Mouse (Mus musculus) 416B (cell line): Measurements from ENCODE around the gene Vsig10.
A peak's percentile ranks its signal among the peaks of the same experiment; 100 is the strongest.

Experiments used
- DNase-seq: peaks from one replicate; pipeline ENCODE4 v3.0.0; 2011; ENCODE audit warnings: low read depth

Gene Vsig10

DNA sequence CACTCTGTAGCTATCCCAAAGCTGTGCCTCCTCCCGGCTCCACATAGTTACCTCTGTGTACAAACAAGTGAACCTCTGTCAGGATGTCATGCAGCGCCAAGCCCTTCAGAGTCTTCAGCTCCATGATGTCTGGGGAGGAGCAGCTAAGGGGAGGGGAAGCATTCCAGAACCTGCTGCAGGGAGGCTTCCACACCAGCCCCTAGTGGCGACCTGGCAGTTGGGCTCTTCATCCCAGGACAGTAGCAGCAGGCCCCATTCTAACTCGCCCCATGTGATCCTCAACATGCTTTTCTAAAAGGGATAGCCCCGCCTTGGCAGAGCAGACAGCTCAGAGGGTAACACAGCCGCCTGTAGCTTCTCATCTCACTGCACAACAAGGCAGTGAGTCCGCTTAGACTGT is 62.9 kb downstream of the Vsig10 start:
- DNase-seq = no peak

DNA sequence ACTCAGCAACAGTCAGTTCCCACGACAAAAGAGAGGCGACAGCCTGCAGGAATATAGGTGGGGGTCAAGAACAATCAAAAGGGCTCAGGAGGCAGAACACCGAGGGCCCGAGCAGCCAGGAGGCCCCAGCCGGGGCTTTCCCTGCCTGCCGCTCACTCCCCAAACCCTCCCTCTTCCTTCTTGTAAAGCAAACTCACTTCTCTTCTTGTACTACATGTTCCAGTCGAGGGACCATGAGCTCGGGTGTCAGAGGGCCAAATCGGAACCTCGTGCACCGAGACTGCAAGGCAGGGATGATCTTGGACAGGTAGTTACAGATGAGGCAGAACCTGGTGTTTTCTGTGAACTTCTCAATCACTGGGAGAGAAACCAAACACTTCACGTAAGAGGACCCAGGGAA is 64.3 kb downstream of the Vsig10 start:
- DNase-seq = no peak

DNA sequence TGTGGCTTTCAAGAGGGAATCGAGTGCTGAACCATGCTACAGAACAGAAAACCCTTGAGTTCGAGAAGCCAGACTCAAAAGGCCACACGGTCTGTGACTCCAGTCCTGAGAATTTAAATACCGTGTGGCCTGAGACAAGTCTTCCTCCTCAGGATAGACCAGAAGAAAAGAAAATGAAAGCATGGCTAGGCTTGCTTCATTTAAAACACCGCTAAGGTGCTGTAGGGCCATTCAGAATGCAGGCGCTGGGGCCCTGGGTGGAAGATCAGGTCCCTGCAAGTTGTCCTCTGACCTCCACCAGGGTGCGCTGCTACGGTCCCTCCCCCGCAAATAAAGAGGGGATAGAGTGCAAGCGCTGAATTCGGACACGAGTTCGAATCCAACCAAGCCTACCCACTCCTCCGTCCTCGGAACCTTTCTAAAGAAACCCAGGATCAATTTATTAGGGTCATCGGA is 69.4 kb downstream of the Vsig10 start:
- DNase-seq = peak; percentile 89

DNA sequence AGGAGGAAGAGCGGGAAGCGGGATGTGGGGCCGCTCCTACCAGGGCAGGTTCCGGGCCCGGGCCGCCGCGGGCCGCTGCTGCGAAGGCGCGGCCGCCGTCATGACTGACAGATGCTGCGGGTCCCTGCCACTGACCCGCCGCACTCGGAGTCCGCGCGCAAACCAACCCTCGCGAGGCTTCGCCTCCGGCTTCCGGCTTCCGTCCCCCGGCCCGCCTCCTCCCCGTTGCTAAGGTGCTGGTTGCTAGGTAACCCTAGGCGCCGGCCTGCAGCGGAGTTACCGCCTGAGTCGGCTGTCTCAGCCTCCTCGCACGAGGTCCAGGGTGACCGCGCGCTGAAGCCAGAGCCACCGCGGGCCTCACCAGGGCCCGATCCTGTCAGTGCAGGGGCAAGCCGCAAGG is 70.0 kb downstream of the Vsig10 start, which contains the start of gene Rfc5:
Gene Rfc5 (minus strand): TSS at position 171 of the 400 bp plus-strand sequence.
- DNase-seq = peak; percentile 97

DNA sequence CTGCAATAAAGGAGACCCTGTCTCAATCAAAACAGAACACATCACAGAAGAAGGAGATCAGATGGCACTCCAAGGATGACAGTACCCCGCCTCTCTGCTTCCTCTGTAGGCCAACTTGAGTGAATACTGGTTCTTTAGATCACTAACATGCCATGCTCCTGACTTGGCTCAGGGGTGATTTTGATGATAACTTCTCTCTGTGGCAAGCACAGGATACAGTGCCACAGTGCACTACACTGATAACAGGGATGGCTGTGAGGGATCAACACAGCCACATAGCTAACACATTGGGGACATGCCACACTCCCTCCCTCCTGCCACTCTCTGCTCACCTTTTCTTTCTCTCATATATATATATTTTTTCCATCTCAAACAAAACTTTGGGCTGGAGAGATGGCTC is 72.0 kb downstream of the Vsig10 start:
- DNase-seq = peak; percentile 52

DNA sequence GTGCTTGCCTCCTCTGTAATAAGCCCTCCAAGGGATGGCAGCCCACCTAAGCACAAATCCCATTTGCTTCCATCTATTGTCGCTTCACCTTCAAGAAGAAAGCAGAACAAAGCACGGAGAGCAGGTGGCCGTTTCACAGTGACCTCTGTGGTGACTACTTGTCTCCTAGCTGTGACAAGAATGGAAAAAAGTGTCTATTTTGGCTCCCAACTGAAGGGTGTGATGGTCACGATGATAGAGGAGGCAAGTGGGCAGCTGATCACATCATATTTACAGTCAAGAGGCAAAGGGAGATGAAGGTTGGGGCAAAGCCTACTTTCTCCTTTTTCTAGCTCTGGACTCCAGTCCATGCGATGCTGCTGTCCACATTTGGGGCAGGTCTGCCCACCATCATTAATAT is 77.0 kb downstream of the Vsig10 start:
- no peak for DNase-seq

DNA sequence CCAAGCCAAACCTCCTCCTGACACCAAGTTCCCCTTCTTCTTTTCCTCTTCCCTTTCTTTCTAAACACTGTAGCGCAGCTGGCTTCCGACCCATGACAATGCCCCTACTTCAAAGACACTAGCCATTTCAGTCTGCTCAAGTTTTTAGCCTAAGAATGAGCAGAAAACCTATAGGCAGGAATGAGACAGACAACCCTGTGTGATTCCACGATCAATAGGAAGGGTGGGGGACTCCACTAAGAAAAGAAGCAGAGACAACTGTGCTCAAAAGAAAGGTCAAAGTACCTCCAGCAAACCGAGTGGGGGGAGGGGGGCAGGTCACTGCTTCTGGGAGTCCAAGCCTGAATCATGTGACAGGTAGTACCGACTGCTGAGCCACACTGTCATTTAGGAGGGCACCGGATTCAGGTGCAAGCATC is 77.7 kb downstream of the Vsig10 start:
- no peak for DNase-seq

DNA sequence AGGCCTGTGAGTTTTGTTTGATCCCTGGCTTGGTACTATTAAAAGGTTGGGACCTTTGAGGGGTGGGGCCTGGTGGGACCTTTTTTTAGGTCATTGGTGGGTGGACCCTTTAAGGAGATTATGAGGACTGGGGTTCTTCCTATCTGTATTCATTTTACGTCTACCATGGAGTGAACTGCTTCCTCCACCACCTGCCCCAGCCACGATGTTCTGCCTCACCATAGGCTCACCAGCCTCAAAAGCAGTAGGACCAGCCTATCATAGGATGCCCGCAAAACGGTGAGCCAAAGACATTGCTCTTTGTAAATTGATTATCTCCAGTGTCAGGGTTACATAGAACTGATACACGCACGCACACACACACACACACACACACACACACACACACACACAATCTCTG is 78.5 kb downstream of the Vsig10 start:
- no peak for DNase-seq

DNA sequence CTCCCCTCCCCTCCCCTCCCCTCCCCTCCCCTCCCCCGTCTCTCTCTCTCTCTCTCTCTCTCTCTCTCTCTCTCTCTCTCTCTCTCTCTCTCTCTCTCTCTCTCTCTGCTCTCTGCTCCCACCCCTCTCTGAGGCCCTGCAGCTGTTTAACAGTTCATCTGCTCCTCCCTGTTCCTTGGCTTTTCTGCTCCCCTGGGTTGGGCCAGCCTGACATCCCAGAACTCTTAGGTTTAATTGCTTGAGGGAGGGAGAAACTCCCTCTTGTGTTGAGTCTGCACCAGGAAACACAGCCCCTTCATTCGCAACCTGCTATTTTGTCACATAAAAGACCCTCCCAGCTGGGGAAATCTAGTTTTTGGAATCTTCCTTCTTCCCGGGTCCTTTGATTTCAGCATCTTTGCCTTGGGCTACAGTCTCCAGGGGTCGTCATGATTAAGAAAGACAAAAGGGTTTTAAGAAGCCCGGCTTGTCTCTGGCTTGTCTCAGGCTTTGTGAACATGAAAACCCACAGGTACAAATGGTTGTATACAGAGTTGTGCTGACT is 79.2 kb downstream of the Vsig10 start:
- DNase-seq = no peak

DNA sequence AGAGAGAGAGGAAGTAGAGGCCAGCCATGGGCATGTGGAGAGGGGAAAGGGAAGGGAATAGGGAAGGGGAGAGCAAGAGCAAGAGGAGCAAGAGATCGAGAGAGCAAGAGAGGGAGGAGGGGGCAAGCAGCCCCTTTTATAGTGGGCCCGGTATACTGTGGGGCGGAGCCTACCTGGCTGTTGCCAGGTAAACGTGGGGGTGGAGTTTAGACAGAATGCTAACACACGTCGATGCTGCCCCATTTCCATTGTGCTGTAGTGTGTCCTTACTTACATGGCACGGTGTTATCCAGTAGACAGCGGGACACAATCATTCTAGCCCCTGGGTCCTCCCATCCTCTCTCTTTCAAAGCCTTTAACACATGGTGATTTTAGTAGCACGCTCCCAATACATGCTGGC is 80.4 kb downstream of the Vsig10 start:
- DNase-seq = no peak

DNA sequence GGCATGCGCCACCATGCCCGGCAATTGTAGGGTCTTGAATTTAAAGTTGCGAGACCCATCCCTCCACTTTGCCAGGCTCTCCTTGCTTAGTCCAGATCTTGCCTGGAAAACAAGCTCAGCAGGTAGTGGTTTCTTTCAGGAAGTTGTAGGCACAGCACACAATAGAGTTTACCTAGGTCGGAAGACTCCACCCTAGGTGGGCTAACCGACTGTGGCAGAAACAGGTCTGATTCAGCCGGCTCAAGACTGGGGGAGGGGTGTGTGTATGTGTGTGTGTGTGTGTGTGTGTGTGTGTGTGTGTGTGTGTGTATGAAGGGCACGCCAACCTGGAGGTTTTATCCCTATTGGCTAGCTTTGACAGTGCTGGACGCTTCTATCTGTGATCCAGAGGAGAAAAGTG is 84.7 kb downstream of the Vsig10 start:
- no peak for DNase-seq
